Mouse (Mus musculus): ENCODE measurements around the gene Spns3.

Gene Spns3

DNA sequence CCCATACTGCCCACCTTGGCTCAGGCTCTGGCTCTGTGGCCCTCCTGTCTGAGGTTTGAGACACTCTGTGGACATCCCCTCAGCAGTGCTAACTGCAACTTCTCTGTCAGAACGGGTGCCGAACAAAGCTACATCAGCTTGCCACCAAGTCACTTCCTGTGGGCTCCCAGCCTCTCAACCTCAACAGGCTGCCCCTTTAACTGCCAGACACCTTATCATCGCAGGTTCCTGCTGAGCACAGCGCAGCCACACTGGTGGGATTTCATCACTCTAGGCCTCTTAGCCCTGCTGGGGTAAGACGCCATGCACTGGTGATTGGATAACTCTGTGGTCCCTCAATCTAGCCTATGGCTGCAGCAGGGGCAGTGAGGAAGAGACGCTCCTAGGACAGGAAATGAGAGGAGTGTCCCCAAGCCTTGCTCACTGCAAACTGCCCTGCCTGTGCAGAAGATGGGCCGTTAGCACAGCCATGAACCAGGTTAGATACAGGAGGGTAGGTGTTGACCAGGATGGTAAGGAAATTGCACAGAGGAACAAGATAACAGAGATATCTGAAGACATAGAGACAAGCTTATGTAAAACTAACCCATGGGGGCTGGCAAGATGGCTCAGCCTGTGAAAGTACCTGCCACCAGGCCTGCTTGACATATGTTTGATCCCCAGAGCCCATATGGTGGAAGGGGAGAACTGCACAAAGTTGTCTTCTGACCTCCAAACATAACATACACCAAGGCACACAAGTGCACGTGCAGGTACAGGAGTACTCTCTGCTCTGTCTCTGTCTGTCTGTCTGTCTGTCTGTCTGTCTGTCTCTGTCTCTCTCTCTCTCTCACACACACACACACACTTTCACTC lies at the start of gene Spns3:
TSS of gene Spns3 (minus strand) at position 373 of the 855 bp plus-strand sequence.
- no peak for DNase-seq (ENCODE audit: low read depth, low spot score)

DNA sequence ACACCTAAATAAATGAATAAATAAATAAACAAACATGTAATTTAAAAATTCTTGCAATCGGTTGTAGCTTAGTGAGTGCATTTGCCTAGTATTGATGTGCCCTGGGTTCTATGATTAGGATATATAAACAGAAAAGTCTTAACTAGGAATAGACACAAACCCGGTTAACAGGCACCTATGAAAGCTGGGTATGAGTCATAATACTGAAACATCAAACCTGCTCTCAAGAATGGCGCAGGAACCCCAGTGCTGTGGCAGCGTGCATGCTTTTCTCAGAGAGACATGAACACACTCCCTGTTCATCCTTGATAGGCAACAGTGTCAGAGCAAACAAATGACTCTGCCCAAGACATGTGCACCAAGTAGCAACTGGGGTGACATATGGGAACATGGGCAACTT lies 47.5 kb upstream of the Spns3 start:
- DNase-seq (ENCODE audit: low read depth, low spot score), result no peak

DNA sequence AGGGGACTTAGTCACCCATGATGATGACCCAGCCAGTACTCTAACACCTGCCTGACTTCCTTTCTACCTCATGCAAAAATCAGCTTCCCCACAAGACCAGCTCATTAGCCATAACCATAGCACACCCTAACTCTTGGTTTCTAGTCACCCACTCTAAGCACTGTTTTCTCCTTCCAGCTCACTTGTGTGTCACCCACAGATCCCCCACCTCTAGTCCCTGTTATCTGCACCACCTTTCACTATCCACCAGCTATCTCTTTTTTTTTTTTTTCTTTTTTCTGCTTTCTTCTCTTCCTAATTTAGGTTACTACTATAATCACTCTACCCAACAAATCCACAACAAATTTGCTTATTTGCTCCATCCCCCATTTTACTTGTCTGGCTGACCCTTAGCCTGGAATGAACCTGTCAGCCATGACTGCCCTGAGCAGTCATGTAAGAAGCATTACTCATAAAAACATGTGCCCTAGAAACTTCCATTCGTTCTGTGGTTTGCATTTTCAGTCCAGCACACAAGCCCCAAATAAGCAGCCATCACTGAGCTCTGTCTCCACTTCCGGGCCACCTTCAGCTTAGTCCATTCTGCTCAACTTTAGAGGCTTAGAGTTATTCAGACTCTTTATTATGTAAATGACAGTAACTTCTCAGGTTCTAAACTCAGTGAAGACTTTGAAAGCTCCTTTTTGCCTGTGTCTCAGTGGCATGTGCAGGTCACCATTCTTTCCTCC lies 44.9 kb upstream of the Spns3 start:
- peak; percentile 47 for DNase-seq (ENCODE audit: low read depth, low spot score)

DNA sequence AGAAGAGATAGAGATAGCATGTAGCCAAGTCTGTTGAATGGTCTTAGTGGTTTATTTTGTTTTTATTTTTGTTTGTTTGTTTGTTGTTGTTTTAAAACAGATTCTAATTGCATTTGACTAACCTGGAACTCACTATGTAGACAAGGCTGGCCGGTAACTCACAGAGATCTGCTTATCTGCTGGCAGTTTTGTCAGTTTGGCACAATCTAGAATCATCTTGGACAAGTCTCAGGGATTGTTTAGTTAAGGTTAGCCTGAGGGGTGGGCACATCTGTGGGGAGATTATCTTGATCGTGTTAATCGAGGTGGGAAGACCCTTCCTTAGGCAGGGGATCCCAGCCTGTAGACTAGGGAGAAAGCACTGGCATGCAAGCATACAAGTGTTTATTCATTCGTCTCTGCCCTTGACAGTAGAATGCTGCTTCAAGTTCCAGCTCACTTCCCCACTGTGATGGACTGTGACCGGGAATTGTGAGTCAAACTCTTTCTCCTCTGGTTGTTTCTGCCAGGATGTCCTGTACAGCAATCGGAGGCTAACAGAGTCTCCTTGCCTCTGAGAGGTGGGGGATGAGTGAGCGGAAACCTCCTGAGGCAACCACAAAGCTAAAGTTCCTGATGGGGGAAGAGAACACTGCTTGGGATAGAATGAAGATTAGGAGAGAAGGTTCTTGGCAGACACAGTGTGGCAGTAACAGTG lies 37.4 kb upstream of the Spns3 start:
- no peak for DNase-seq (ENCODE audit: low read depth, low spot score)

DNA sequence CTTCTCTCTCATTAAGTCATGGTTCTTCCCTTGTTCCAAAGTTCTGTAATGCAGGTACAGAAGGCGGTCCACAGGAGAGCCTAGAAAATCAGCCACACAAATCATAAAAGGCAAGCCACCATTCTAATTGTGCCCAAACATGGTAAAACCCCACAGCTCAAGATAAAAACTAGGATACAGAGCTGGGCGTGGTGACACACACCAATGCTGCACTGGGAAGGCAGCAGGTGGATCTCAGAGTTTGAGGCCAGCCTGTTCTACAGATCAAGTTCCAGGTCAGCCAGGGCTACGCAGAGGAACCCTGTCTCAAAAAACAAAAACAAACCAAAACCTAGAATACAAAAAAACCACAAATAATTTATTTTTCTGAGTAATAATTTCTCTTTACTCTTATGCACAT lies 36.3 kb upstream of the Spns3 start:
- DNase-seq (ENCODE audit: low read depth, low spot score), result no peak

DNA sequence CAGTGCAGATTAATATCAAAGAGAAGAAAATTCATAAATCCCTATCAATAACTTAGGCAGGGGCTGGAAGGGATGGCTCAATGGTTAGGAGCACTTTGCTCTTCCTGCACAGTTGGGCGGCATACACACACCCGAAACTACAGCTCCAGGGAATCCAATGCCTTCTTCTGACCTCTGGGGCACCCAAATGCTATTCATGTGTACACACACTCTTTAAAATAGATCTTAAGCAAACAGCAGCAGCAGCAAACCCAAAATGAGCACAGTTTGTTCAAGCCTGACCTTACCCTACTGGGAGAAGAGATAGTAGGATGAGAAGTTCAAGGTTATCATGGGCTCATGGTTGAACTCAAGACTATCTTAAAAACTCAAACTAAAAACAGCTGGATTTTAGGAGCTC lies 32.8 kb upstream of the Spns3 start:
- DNase-seq (ENCODE audit: low read depth, low spot score), result no peak

DNA sequence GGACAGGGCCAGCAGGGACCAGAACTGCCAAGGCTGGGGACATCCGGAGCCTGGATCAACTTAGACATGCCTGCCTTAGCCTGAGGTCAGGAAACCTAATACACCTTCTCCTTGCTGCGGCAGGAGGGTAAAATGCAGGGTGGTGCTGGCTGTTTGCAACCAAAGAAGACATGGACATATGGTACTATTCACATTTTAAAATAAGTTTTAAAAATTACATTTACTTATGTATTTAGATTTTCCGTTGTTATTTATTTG lies 32.1 kb upstream of the Spns3 start:
- DNase-seq (ENCODE audit: low read depth, low spot score), result no peak

DNA sequence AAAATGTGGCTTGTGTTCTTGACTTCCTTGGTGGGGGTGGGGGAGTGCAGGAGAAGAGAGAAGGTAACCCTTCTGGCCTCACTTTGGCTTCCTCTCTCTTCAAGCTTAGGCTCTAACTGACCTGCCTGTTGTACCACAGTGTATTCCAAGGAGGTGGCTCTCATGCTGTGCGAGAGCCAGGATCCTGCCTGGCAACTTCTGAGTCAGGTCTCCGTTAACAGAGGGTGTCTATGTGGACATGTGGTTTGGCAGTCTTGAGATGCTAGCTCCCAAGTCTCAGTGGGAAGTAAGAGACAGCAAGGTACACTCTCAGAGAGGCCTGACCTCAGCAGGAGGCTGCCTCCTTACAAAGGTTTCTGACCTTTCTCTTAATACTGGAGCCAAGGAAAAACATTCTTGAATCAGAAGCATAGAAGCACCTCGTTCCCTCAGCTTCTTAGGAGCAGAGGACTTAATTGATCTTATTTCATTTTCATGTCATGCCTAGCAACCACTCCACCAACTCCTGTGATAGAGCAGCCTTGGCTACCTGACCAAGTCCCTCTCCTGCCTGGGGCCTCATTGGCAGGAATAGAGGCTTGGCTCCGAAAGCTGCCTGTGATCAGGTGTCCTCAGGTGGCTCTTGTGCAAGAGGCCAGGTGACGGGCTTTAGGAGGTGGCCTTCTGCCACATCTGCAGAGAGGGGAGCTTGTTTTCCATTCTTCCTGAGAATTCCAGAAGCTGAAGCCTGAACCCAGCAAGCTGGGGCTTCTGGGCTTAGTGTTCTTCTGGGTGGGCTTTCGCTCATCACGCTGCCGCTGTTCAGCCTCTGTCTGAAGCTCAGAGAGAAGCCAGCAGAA lies 31.5 kb upstream of the Spns3 start:
- no peak for DNase-seq (ENCODE audit: low read depth, low spot score)

DNA sequence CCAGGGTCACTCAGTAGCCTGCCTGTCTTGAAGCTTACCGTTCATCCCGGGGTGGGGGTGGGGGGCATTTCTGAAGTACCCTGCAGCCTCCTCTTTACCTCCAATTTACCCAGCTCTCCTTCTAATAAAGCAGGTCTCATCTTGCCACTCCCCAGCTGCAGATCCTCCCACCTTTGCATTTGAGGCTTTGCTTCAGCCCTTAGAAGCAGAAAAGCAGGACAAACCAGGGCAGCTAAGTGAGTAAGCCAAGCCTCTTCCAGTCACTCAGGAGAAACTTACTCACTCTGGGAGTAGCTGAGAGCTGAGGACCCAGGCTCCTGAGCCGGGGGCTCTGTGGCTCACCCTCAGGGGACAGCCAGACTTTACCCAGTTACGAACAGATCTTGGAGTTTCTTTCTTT lies 28.2 kb upstream of the Spns3 start:
- DNase-seq (ENCODE audit: low read depth, low spot score), result no peak

DNA sequence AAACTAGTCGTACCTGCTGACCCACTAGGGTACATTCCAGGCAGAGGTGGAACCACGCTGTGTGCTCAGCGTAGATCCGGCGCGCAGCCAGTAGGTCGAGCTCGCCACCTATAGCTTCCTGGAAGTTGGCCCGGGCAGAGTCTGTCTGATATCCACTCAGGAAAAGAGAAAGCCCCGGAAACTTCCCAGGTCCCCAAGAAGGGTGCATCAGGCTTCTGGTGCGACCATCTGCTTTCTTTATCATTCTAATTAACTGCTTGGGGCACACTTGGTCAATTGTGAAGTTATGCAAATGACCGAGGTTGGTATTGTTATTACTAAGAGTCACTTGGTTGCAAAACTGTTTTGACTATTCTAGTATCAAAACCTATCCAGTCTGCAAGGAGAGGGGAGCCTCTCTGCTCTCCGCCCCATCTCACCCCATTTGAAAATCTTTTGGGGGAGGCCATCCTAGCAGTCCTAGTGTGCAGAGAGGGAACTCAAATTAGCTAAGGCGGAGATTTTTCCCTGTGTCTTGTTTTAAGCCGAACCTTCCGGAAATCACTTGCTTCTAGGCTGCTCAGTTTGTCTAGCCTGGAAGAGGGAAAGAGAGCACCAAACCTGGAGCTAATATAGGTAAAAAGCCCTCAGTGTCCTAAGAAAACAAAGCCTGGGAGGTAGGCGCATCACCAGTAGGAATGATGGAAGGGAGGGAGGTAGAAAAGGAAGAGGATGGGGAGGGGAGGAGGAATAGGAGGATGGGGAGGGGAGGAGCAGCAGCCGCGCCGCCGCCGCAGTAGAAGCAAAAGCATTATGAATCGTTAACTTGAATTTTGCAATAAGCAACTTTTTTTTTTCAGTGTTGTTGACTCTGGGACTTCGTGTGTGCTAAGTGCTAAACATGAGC lies 26.4 kb upstream of the Spns3 start:
- no peak for DNase-seq (ENCODE audit: low read depth, low spot score)

DNA sequence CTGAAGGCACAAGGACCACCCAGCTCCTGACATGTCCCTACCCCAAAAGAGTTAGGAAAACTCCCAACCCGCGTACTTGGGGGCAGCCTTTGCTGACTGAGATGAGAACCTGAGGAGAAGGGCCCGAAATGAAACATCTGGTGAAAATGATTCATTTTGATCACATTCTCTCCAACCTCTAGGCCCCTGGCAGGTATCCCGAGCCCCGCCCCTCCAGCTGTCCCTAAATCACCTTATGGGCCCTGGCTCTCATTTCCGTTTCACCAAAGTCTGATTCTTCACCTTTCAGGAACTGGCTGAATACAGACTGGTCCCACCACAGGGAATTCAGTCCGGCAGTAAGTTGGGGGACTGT lies 25.8 kb upstream of the Spns3 start:
- DNase-seq (ENCODE audit: low read depth, low spot score), result no peak

DNA sequence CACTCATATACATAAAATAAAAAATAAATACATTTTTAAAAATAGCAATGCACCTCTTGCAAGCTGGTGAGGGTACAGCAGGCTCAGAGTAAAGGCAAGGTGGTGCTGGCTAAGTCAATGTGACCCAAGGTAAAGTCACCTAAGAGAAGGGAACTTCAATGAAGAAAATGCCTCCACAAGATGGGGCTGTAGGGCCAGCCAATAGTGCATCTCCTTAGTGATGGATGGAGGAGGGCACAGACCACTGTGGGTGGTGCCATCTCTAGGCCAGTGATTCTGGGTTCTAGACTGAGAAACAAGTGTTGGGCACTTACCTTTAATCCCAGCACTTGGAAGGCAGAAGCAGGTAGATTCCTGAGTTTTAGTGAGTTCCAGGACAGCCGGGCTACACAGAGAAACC lies 23.5 kb upstream of the Spns3 start:
- peak; percentile 59 for DNase-seq (ENCODE audit: low read depth, low spot score)

DNA sequence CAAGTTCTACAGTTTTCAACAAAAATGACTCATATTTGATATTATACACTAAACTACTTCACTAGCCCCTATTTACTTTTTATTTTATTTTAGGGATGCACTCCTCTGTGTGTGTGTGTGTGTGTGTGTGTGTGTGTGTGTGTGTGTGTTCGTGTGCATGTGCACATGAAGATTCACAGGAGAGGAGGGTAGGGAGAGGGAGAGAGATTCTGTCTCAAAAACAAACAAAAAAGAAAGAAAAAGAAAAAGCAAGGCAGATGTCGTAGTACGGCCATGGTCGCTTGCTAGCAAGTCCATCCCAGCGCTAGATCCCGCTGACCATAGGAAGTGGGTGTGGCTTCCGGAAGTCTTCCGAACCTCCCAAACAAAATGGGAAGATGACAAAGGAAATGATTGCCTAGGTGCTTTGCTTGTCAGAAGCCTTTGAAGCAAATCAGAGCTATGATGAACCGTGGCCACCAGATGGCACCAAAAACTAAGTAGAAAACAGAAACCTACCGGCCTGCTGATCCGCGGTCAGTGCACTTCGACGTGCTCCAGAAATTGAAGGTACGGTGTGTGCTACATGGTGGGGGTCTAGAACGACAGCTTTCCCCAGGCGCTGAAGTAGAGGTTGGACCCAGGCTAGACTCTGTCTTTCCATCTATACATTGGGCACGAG lies 20.1 kb upstream of the Spns3 start:
- DNase-seq (ENCODE audit: low read depth, low spot score), result peak; percentile 91

DNA sequence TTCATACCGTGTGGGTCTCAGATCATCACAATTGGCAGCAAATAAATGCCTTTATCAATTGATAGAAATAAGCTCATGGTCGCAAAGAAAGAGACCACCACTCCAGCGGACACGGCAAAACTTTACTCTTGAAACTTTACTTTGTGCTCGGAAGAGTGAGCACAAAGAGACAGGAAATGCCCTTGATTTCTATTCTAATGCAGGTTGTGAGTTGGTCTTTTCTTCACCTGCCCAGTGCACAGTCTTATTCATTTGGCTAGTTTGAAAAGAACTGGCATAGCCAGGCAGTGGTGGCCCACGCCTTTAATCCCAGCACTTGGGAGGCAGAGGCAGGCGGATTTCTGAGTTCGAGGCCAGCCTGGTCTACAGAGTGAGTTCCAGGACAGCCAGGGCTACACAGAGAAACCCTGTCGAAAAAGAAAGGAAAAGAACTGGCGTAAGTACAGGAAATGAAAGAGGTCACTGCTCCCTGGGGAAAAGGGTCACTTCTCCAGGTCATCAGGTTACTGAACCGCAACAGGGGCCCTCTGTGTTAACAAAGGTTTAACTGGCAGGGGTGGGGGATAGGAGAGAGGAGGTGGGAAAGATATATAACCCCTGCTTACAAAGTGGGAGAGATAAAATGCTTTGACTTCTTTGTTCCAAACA lies 19.5 kb upstream of the Spns3 start:
- DNase-seq (ENCODE audit: low read depth, low spot score), result no peak

DNA sequence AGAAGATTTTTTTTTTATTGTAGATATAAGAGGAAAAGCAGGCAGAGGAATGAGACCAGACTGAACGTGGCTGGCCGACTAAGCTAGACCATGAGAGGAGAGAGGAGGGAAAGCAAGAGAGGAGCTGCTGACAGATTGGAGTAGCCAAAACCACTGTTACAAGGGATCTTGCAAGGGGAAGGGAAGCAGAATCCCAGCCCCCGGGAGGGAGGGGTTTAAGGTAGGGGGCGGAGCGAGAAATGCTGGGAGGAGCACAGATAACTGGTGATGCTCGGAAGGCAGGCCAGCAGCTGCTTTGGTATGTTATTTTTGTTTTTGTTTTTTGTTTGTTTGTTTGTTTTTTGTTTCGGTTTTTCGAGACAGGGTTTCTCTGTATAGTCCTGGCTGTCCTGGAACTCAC lies 18.7 kb upstream of the Spns3 start:
- peak; percentile 33 for DNase-seq (ENCODE audit: low read depth, low spot score)

DNA sequence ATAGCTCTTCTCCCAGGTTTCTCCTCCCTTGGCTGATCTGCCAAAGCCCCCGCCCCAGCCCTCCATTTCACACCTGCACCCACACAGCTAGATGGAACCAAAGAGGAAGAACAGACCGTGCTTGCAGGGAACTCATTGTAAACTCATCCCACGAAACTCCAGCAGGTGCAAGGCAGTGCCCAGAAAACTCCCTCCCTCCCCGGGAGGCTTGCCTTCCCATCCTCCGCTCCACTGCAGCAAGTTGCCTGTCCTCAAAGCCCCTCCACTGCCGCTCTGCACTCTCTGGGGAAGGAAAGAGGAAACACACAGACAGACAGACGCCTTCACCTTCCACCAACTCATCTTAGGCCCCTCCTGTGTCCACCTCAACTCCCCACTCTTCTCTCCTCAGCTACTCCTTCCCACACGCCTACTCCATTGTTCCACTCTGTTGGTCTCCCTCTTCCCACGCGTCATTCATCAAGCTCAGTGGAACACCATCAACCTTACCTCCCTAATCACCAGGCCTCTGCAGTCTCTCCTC lies 16.6 kb upstream of the Spns3 start:
- no peak for DNase-seq (ENCODE audit: low read depth, low spot score)

DNA sequence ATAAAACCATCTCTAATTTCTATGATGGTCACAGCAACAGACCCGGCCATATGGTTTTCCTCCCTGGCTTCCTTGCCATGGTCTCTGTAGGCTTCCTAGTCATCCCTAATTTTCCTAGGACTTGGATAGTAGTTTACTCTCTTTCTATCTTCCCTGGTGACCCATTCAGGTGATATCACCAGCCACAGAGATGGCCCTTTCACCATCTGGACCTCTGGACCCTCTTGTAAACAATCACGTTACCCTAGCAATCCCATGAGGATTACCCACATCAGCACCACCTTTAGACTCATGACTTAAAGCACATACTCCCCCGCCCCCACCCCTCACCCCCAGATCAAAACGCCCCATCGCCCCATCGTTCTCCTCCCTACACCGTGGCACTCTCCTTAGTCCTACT lies 16.0 kb upstream of the Spns3 start:
- no peak for DNase-seq (ENCODE audit: low read depth, low spot score)

DNA sequence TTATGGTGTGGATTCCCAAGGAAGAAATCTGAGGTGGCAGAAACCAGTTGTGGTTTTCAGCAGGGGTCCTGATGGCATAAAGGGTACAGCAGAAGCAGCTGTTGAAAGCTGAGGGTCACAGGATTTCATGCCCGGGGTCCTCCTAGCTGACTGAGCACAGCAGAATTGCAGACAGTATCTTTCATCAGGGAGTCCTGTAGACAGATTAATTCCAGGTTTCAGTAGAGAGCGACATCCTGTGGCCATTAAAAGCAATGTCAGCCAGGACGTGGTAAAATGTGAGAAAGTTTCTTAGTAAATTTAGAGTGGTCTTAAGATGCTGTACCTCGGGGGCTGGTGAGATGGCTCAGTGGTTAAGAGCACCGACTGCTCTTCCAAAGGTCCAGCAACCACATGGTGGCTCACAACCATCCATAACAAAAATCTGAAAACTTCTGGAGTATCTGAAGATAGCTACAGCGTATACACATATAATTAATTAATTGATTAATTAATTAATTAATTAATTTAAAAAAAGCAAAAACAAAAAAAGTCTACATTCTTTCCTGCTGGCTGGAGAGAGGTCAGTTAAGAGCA lies 14.0 kb upstream of the Spns3 start:
- peak; percentile 84 for DNase-seq (ENCODE audit: low read depth, low spot score)

DNA sequence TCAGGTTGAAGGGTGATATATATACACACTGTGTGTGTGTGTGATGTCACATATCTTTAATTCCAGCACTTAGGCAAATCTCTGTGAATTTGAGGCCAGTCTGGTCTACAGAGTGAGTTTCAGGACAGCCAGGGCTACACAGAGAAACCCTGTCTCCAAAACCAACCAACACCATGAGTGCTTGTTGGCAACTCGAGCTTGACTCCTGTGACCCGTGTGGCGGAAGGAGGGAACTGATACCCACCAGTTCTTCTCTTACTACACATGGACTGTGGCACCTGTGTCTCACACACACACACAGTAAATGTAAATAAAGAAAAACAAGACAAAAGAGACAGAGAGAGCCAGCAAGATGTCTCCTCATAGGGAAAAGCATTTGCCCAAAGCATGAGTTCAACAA lies 10.4 kb upstream of the Spns3 start:
- no peak for DNase-seq (ENCODE audit: low read depth, low spot score)
